Mouse (Mus musculus) ES-E14 (cell line): ENCODE data around the gene Slc25a51.
"Not testable (repeated sequence)": the region's sequence is repeated elsewhere in the genome, so short reads cannot be mapped to it uniquely, and the experiment has no call there.

ENCODE experiments used
- CHD2 ChIP-seq: IDR thresholded peaks from 2 replicates; pipeline ENCODE4 v1.6.1; 2014; ENCODE audit warnings: mild to moderate bottlenecking, low read depth, low read length, inconsistent platforms
- HCFC1 ChIP-seq: IDR thresholded peaks from 2 replicates; pipeline ENCODE4 v1.6.1; 2012; ENCODE audit warnings: low read length, inconsistent platforms, borderline replicate concordance; ENCODE audit not compliant: insufficient read depth
- MAFK ChIP-seq: IDR thresholded peaks from 2 replicates; pipeline ENCODE4 v1.6.1; 2014; ENCODE audit warnings: mild to moderate bottlenecking, low read depth, low read length, inconsistent platforms; ENCODE audit not compliant: insufficient read depth

DNA sequence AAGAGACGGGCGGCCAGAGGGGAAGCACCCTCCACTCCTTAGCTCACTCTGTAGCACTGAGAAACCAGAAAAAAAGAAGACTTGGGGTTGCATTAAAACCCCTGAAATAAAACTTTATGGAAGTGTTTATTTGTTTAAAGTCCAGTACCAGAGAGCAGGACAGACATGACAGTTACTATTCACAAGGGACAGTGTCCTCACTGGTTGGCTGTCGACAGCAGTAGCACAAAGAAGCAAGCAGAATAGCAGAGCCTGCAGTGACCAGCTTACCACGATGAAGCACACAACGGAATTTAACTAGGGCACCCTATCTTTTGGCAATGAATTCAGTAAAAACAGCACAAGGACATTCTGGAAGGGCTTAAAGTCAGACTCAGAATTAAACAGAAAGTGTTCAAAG lies 10.3 kb downstream of the Slc25a51 start:
- not testable (repeated sequence) for TF ChIP-seq CHD2, MAFK, HCFC1
